ENCODE assay signal across 15 mouse cellular contexts in genomic region chr1:159551591-159552442, GRCm38 (mm10). TPM values are rescaled to one million over a fixed set of nuclear protein-coding genes. Genes with fewer than 3 reads are reported as not detected.
A peak's percentile ranks its signal among the peaks of the same experiment; 100 is the strongest.
DNase-seq lines count a peak whose midpoint lies in the region; ATAC-seq and TF ChIP-seq lines count a peak whose summit lies in the region.
"Had no signal": no experiment of that assay in that cellular context is flagged by ENCODE, and none has a peak within 500 bp of the region (broad histone marks: within the 10 kb centered on the region; RNA-seq: fewer than 3 reads in every experiment).

No protein-coding gene starts in this region.

- 0 out of 2 replicates have a peak, but pooled peaks have one; percentile 2 for TF ChIP-seq CTCF in layer of hippocampus, adult 2 months (conservative IDR thresholded peaks at IDR 0.05)

- H3K27ac ChIP-seq in layer of hippocampus, adult 2 months, result peak overlapping the region; percentile 28
- H3K27ac ChIP-seq in forebrain, embryonic 12.5 days, result peak overlapping the region; percentile 70; the same call in 1 of the 2 replicates
- peak overlapping the region; percentile 50; the same call in 1 of the 2 replicates for H3K27ac ChIP-seq in hindbrain, embryonic 16.5 days (ENCODE audit: low read depth, low read length)
- peak overlapping the region; percentile 37; the same call in 1 of the 2 replicates for H3K27ac ChIP-seq in neural tube, embryonic 15.5 days (replicated peaks)
- H3K27ac ChIP-seq: gastrocnemius, adult 2 months; limb, embryonic 13.5 days had no signal

- peak; percentile 65 for ATAC-seq in forebrain, embryonic 12.5 days (ENCODE audit: low FRiP score)
- peak; percentile 46 for ATAC-seq in hindbrain, embryonic 16.5 days
- no peak for ATAC-seq in neural tube, embryonic 15.5 days (ENCODE audit: low FRiP score)
- ATAC-seq: lung, postnatal 0 days had no signal

- H3K36me3 ChIP-seq in forebrain, embryonic 12.5 days (replicated peaks), result no peaks in the 10 kb centered on the region
- H3K36me3 ChIP-seq in hindbrain, embryonic 16.5 days (ENCODE audit: control insufficient read depth, insufficient read depth, low read length), result no peaks in the 10 kb centered on the region
- no peaks in the 10 kb centered on the region for H3K36me3 ChIP-seq in neural tube, embryonic 15.5 days
- H3K36me3 ChIP-seq: limb, embryonic 13.5 days had no signal

- no peak overlapping the region for H3K9ac ChIP-seq in forebrain, embryonic 12.5 days
- H3K9ac ChIP-seq in hindbrain, embryonic 16.5 days (ENCODE audit: low read depth, low read length), result no peak overlapping the region
- no peak overlapping the region for H3K9ac ChIP-seq in neural tube, embryonic 15.5 days (replicated peaks)
- H3K9ac ChIP-seq: limb, embryonic 13.5 days had no signal

- 0 out of 2 replicates have a peak, but pooled peaks cover 12% of the 10 kb centered on the region for H3K27me3 ChIP-seq in forebrain, embryonic 12.5 days
- H3K27me3 ChIP-seq in hindbrain, embryonic 16.5 days (replicated peaks; ENCODE audit: control insufficient read depth, insufficient read depth, low read length), result no peaks in the 10 kb centered on the region; the same call in 1 of the 2 replicates
- H3K27me3 ChIP-seq in neural tube, embryonic 15.5 days (replicated peaks), result no peaks in the 10 kb centered on the region
- H3K27me3 ChIP-seq: limb, embryonic 13.5 days had no signal

- H3K9me3 ChIP-seq in forebrain, embryonic 12.5 days, result no peaks in the 10 kb centered on the region
- H3K9me3 ChIP-seq in hindbrain, embryonic 16.5 days (ENCODE audit: control insufficient read depth, low read length), result no peaks in the 10 kb centered on the region
- no peaks in the 10 kb centered on the region for H3K9me3 ChIP-seq in neural tube, embryonic 15.5 days (replicated peaks)
- H3K9me3 ChIP-seq: limb, embryonic 13.5 days had no signal

- DNase-seq in layer of hippocampus, adult 2 months (ENCODE audit: low spot score in 2 of 2), result no peak
- DNase-seq in layer of hippocampus, adult 11-12 months (ENCODE audit: low spot score), result no peak
- no peak for DNase-seq in left cerebral cortex, adult 9 months (ENCODE audit: low spot score in 2 of 2)
- DNase-seq in gastrocnemius, postnatal 4 days (ENCODE audit: low spot score in 2 of 2), result no peak
- no peak for DNase-seq in adrenal gland, adult (ENCODE audit: inconsistent age in 2 of 2, low spot score in 1 of 2)
- DNase-seq: gastrocnemius, adult 2 months; kidney, adult 8-10 months; layer of hippocampus, adult 9-11 months had no signal

- no peak overlapping the region for H3K4me3 ChIP-seq in layer of hippocampus, adult 2 months
- no peak overlapping the region for H3K4me3 ChIP-seq in forebrain, embryonic 12.5 days (replicated peaks)
- H3K4me3 ChIP-seq in hindbrain, embryonic 16.5 days (ENCODE audit: low read length), result no peak overlapping the region
- H3K4me3 ChIP-seq in neural tube, embryonic 15.5 days (replicated peaks), result no peak overlapping the region
- H3K4me3 ChIP-seq: gastrocnemius, adult 2 months; limb, embryonic 13.5 days; myocyte had no signal

- H3K4me1 ChIP-seq in forebrain, embryonic 12.5 days, result peaks cover 27% of the 10 kb centered on the region
- peaks cover 3% of the 10 kb centered on the region; the same call in 1 of the 2 replicates for H3K4me1 ChIP-seq in hindbrain, embryonic 16.5 days (ENCODE audit: control insufficient read depth, insufficient read depth, low read depth, low read length)
- peaks cover 15% of the 10 kb centered on the region for H3K4me1 ChIP-seq in neural tube, embryonic 15.5 days
- H3K4me1 ChIP-seq: limb, embryonic 13.5 days had no signal

- H3K4me2 ChIP-seq in forebrain, embryonic 12.5 days, result peak overlapping the region; percentile 24
- H3K4me2 ChIP-seq in hindbrain, embryonic 16.5 days (ENCODE audit: low read length), result no peak overlapping the region
- no peak overlapping the region for H3K4me2 ChIP-seq in neural tube, embryonic 15.5 days
- H3K4me2 ChIP-seq: limb, embryonic 13.5 days had no signal

- 20% methylated on average over 17 of the region's 17 CpGs for WGBS in forebrain, embryonic 12.5 days
- WGBS in hindbrain, embryonic 16.5 days, result 34% methylated on average over 17 of the region's 17 CpGs
- 26% methylated on average over 17 of the region's 17 CpGs for WGBS in neural tube, embryonic 15.5 days

RNA-seq across cellular contexts. Expression of gene Tnr, which starts 28.2 kb away (rescaled TPM):
- 100 to 1,000 TPM; 157 to 159 TPM for total RNA-seq in layer of hippocampus, adult 2 months (2021)
- 0.75 and 1.4 TPM in 2 replicates for polyA plus RNA-seq in forebrain, embryonic 12.5 days (2016; fragmentation: Nextera tagmentation; extraction: Ambion mirVana)
- 4.5 and 5.6 TPM in 2 replicates for polyA plus RNA-seq in hindbrain, embryonic 16.5 days (2015; fragmentation: Nextera tagmentation; extraction: Ambion mirVana)
- 4.2 and 5.3 TPM in 2 replicates for polyA plus RNA-seq in neural tube, embryonic 15.5 days (2015; fragmentation: Nextera tagmentation; extraction: Ambion mirVana)
- total RNA-seq in gastrocnemius, postnatal 4 days (2021), result under 1 TPM; 0.03 to 0.15 TPM
- total RNA-seq: ES-E14; gastrocnemius, adult 2 months had no signal
- polyA plus RNA-seq: lung, postnatal 0 days had no signal
